Mouse (Mus musculus): Measurements from ENCODE around the gene Ppp2r1b.

The Ppp2r1b gene

GRCm38 (mm10) chr9:50920933-50921895, 76.1 kb downstream of the Ppp2r1b start:
- no peak for DNase-seq

GRCm38 (mm10) chr9:50922363-50923153, 77.5 kb downstream of the Ppp2r1b start:
- DNase-seq, result no peak

DNA sequence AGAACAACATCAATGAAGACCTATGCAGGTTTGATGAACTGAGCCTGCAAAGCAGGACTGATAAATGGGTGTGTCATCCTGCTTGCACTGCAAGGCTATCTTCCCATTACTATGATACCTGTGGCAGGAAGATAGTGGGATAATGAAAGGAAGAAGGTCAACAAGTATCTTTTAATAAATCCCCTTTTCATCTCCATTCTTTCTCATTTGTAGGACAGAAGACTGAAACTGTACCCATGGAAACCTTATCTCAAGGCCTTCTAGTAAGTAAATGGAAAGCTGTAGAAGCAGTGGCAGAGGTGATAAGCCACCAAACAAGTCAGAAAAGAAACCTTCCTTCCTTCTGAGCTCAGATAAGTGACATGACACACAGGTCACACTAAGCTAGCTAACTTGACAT, 79.4 kb downstream of the Ppp2r1b start:
- DNase-seq, result no peak

DNA sequence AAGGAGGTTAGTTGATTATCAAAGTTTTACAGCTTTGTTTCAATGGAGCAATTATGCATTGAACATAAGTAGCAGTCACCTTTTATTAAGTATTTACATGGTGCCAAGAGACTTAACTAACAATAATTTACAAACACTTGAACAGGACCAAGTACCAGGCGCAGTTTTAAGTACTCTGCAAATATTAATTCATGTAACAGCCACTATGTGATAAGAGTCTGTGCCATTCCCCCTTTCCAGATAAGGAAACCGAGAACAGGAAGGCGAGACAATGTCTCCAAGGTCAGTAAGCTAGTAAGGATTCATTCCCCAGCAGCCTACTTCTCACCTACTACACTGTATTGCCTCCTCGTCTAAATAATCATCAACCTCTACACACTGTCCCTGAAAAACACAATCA, 80.7 kb downstream of the Ppp2r1b start:
- no peak for DNase-seq

- DNase-seq, result no peak
These were observed 84.9 kb downstream of the Ppp2r1b start for GRCm38 (mm10) chr9:50929986-50930385.

- peak; percentile 22 for DNase-seq
These were observed 96.8 kb downstream of the Ppp2r1b start for GRCm38 (mm10) chr9:50941804-50942401.

DNA sequence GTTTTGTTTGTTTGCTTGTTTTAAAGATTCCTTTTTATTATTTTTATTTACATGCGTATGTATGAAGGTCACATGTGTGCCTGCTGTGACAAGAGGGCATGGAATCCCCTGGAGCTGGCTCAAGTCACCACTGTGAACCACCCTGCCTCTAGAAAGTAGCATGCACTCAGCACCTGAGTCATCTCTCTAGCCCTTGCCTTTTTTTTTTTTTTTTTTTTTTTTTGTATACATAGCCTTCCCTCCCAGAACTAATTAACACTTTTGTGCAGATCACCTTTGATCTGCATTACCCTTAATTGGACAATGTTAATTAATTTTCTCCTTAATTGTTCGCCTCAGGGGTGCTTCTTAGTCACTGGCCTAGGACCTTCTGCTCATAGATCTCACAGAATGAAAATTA, 97.6 kb downstream of the Ppp2r1b start:
- DNase-seq, result no peak

All from thymus, postnatal 4 days (tissue).